In the genomic region with DNA sequence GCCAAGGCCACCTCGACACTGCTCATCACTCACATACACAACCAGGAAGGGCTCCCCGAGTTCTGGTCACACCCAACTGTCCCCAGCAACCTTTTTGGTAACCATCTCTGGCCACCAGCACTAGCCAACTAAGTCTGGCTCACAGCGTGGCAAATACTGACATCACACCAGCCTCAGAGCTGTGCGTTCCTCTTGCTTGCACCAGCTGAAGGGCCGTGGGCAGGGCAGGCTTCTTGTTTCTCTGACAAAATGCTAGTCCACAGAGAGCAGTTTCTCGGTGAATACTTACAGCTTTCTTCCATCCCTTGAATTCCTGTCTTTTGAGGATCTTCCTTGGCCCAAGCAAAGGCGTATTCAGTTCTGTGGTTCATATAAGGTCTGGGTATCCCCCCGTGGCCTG, we compare ENCODE assay signal across 27 mouse cellular contexts.
DNase-seq lines count a peak whose midpoint lies in the region; ATAC-seq and TF ChIP-seq lines count a peak whose summit lies in the region.
"Had no signal": no experiment of that assay in that cellular context is flagged by ENCODE, and none has a peak within 500 bp of the region (broad histone marks: within the 10 kb centered on the region; RNA-seq: fewer than 3 reads in every experiment).

No protein-coding gene starts in this region.

- peak overlapping the region; percentile 66 for H3K27ac ChIP-seq in forebrain, embryonic 15.5 days (replicated peaks)
- no peak overlapping the region for H3K27ac ChIP-seq in forebrain, embryonic 12.5 days
- peak overlapping the region; percentile 85 for H3K27ac ChIP-seq in layer of hippocampus, adult 2 months
- H3K27ac ChIP-seq: heart, embryonic 13.5 days; limb, embryonic 13.5 days; lung, embryonic 15.5 days had no signal

- no peak overlapping the region for H3K4me3 ChIP-seq in forebrain, embryonic 15.5 days
- H3K4me3 ChIP-seq in forebrain, embryonic 12.5 days (replicated peaks), result no peak overlapping the region
- no peak overlapping the region for H3K4me3 ChIP-seq in layer of hippocampus, adult 2 months
- H3K4me3 ChIP-seq: erythroblast, embryonic 14.5 days; heart, embryonic 13.5 days; hindbrain, embryonic 10.5 days; limb, embryonic 13.5 days; lung, embryonic 15.5 days; midbrain, embryonic 10.5 days; myocyte had no signal

- no peak overlapping the region for H3K9ac ChIP-seq in forebrain, embryonic 15.5 days (replicated peaks)
- no peak overlapping the region for H3K9ac ChIP-seq in forebrain, embryonic 12.5 days
- H3K9ac ChIP-seq: heart, embryonic 13.5 days; limb, embryonic 13.5 days; lung, embryonic 15.5 days had no signal

- H3K4me1 ChIP-seq in forebrain, embryonic 15.5 days, result peaks cover 21% of the 10 kb centered on the region
- peaks cover 12% of the 10 kb centered on the region for H3K4me1 ChIP-seq in forebrain, embryonic 12.5 days
- H3K4me1 ChIP-seq: lung, embryonic 15.5 days had no signal

- H3K27me3 ChIP-seq in forebrain, embryonic 15.5 days, result no peaks in the 10 kb centered on the region
- no peaks in the 10 kb centered on the region for H3K27me3 ChIP-seq in forebrain, embryonic 12.5 days
- H3K27me3 ChIP-seq: heart, embryonic 13.5 days; limb, embryonic 13.5 days; lung, embryonic 15.5 days; Patski had no signal

- ATAC-seq in forebrain, embryonic 15.5 days (replicated peaks), result no peak
- no peak for ATAC-seq in forebrain, embryonic 12.5 days (ENCODE audit: low FRiP score)
- ATAC-seq: intestine, postnatal 0 days; Patski had no signal

- H3K36me3 ChIP-seq in forebrain, embryonic 15.5 days, result no peaks in the 10 kb centered on the region
- H3K36me3 ChIP-seq in forebrain, embryonic 12.5 days (replicated peaks), result no peaks in the 10 kb centered on the region
- H3K36me3 ChIP-seq: heart, embryonic 13.5 days; hindbrain, embryonic 10.5 days; limb, embryonic 13.5 days; lung, embryonic 15.5 days; midbrain, embryonic 10.5 days had no signal

- H3K4me2 ChIP-seq in forebrain, embryonic 15.5 days (replicated peaks), result no peak overlapping the region
- H3K4me2 ChIP-seq in forebrain, embryonic 12.5 days, result no peak overlapping the region
- H3K4me2 ChIP-seq: heart, embryonic 13.5 days; limb, embryonic 13.5 days; liver, embryonic 11.5 days; lung, embryonic 15.5 days had no signal

- H3K9me3 ChIP-seq in forebrain, embryonic 15.5 days, result no peaks in the 10 kb centered on the region
- no peaks in the 10 kb centered on the region for H3K9me3 ChIP-seq in forebrain, embryonic 12.5 days
- H3K9me3 ChIP-seq: heart, embryonic 13.5 days; limb, embryonic 13.5 days; lung, embryonic 15.5 days; midbrain, embryonic 10.5 days had no signal

- DNase-seq in layer of hippocampus, adult 2 months (ENCODE audit: low spot score in 2 of 2), result no peak
- DNase-seq in layer of hippocampus, postnatal 14 days (ENCODE audit: low spot score in 2 of 2), result no peak
- DNase-seq in right cerebral cortex, adult 18-20 months, result peak; percentile 23
- no peak for DNase-seq in right cerebral cortex, adult 2 months (ENCODE audit: low spot score in 2 of 2)
- no peak for DNase-seq in adrenal gland, adult 18-20 months (ENCODE audit: low spot score in 2 of 2)
- DNase-seq: adrenal gland, postnatal 14 days; cerebellum, adult 18-20 months; cerebellum, postnatal 10 days; heart, postnatal 10 days; kidney, adult 9 months; kidney, postnatal 10 days; layer of hippocampus, adult 9-11 months; right cerebral cortex, postnatal 4 days; thymus, adult 2 months; thymus, postnatal 36 days had no signal

- TF ChIP-seq CTCF in layer of hippocampus, adult 2 months (conservative IDR thresholded peaks at IDR 0.05), result no peak

- 73% methylated on average over 8 of the region's 8 CpGs for WGBS in forebrain, embryonic 15.5 days
- 84% methylated on average over 8 of the region's 8 CpGs for WGBS in forebrain, embryonic 12.5 days
